Mouse (Mus musculus): Measurements from ENCODE around the gene Ndufa11. TPM values are rescaled to one million over a fixed set of nuclear protein-coding genes. Genes with fewer than 3 reads are reported as not detected.
A peak's percentile ranks its signal among the peaks of the same experiment; 100 is the strongest.

Ndufa11 gene
- polyA plus RNA-seq, 1 experiment from 2014 or later = 447 TPM

- WGBS = 85% methylated on average over 4 of the region's 4 CpGs
- Histone ChIP-seq H3K9ac (ENCODE audit: low read depth, low read length) (no peak overlapping the region), H3K27me3 (ENCODE audit: control insufficient read depth, insufficient read depth, low read length) (no peaks in the 10 kb centered on the region), H3K4me1 (ENCODE audit: control insufficient read depth, insufficient read depth, low read length) (no peaks in the 10 kb centered on the region), H3K9me3 (ENCODE audit: control insufficient read depth, low read length) (no peaks in the 10 kb centered on the region), H3K36me3 (ENCODE audit: control insufficient read depth, insufficient read depth, low read length) (peaks cover 95% of the 10 kb centered on the region), H3K4me2 (replicated peaks; ENCODE audit: low read depth, low read length) (no peak overlapping the region), H3K27ac (ENCODE audit: low read depth, low read length) (no peak overlapping the region), H3K4me3 (ENCODE audit: low read length) (no peak overlapping the region)
- no peak for ATAC-seq (ENCODE audit: low FRiP score, low TSS enrichment)
These were observed 8.9 kb upstream of the Ndufa11 start for GRCm38 (mm10) chr17:56708692-56709091.

- no peak overlapping the region for H3K4me2 ChIP-seq (replicated peaks; ENCODE audit: low read depth, low read length)
- no peak overlapping the region for H3K4me3 ChIP-seq (ENCODE audit: low read length)
- H3K9ac ChIP-seq (ENCODE audit: low read depth, low read length) = no peak overlapping the region
- peaks cover 85% of the 10 kb centered on the region for H3K36me3 ChIP-seq (ENCODE audit: control insufficient read depth, insufficient read depth, low read length)
- H3K27me3 ChIP-seq (ENCODE audit: control insufficient read depth, insufficient read depth, low read length) = no peaks in the 10 kb centered on the region
- 83% methylated on average over 3 of the region's 3 CpGs for WGBS
- no peaks in the 10 kb centered on the region for H3K9me3 ChIP-seq (ENCODE audit: control insufficient read depth, low read length)
- no peak for ATAC-seq (ENCODE audit: low FRiP score, low TSS enrichment)
- no peaks in the 10 kb centered on the region for H3K4me1 ChIP-seq (ENCODE audit: control insufficient read depth, insufficient read depth, low read length)
- H3K27ac ChIP-seq (ENCODE audit: low read depth, low read length) = no peak overlapping the region
These were observed 7.9 kb upstream of the Ndufa11 start for GRCm38 (mm10) chr17:56709708-56710107.

GRCm38 (mm10) chr17:56715360-56715759, 2.2 kb upstream of the Ndufa11 start:
- peaks cover 29% of the 10 kb centered on the region for H3K36me3 ChIP-seq (ENCODE audit: control insufficient read depth, insufficient read depth, low read length)
- no peak overlapping the region for H3K9ac ChIP-seq (ENCODE audit: low read depth, low read length)
- H3K4me3 ChIP-seq (ENCODE audit: low read length) = no peak overlapping the region
- H3K4me2 ChIP-seq (replicated peaks; ENCODE audit: low read depth, low read length) = no peak overlapping the region; the same call in 1 of the 2 replicates
- no peak for ATAC-seq (ENCODE audit: low FRiP score, low TSS enrichment)
- H3K9me3 ChIP-seq (ENCODE audit: control insufficient read depth, low read length) = no peaks in the 10 kb centered on the region
- no peak overlapping the region for H3K27ac ChIP-seq (ENCODE audit: low read depth, low read length)
- peaks cover 7% of the 10 kb centered on the region for H3K4me1 ChIP-seq (ENCODE audit: control insufficient read depth, insufficient read depth, low read length)
- WGBS = 66% methylated on average over 11 of the region's 11 CpGs
- no peaks in the 10 kb centered on the region for H3K27me3 ChIP-seq (ENCODE audit: control insufficient read depth, insufficient read depth, low read length)

- ATAC-seq (ENCODE audit: low FRiP score, low TSS enrichment) = peak; percentile 1; the same call in 1 of the 2 replicates
- WGBS = 25% methylated on average over 22 of the region's 22 CpGs
These were observed 1.5 kb upstream of the Ndufa11 start for GRCm38 (mm10) chr17:56715914-56716654.

GRCm38 (mm10) chr17:56716655-56717362, 758 bp upstream of the Ndufa11 start:
- no peaks in the 10 kb centered on the region for H3K9me3 ChIP-seq (ENCODE audit: control insufficient read depth, low read length)
- H3K4me2 ChIP-seq (replicated peaks; ENCODE audit: low read depth, low read length) = peak overlapping the region; percentile 77
- H3K4me3 ChIP-seq (ENCODE audit: low read length) = peak overlapping the region; percentile 84
- WGBS = under 1% methylated on average over 51 of the region's 55 CpGs
- peak overlapping the region; percentile 63 for H3K27ac ChIP-seq (ENCODE audit: low read depth, low read length)
- peaks cover 7% of the 10 kb centered on the region for H3K4me1 ChIP-seq (ENCODE audit: control insufficient read depth, insufficient read depth, low read length)
- H3K27me3 ChIP-seq (ENCODE audit: control insufficient read depth, insufficient read depth, low read length) = no peaks in the 10 kb centered on the region
- peak; percentile 93 for ATAC-seq (ENCODE audit: low FRiP score, low TSS enrichment)
- peaks cover 24% of the 10 kb centered on the region for H3K36me3 ChIP-seq (ENCODE audit: control insufficient read depth, insufficient read depth, low read length)
- H3K9ac ChIP-seq (ENCODE audit: low read depth, low read length) = peak overlapping the region; percentile 82

More at GRCm38 (mm10) chr17:56715914-56716654, 1.5 kb upstream of the Ndufa11 start:
- Histone ChIP-seq H3K4me3 (ENCODE audit: low read length) (peak overlapping the region; percentile 84), H3K9me3 (ENCODE audit: control insufficient read depth, low read length) (no peaks in the 10 kb centered on the region), H3K4me2 (replicated peaks; ENCODE audit: low read depth, low read length) (peak overlapping the region; percentile 77), H3K27me3 (ENCODE audit: control insufficient read depth, insufficient read depth, low read length) (no peaks in the 10 kb centered on the region), H3K9ac (ENCODE audit: low read depth, low read length) (peak overlapping the region; percentile 55), H3K36me3 (ENCODE audit: control insufficient read depth, insufficient read depth, low read length) (peaks cover 24% of the 10 kb centered on the region), H3K27ac (ENCODE audit: low read depth, low read length) (0 out of 2 replicates have a peak overlapping the region, but pooled peaks have one; percentile 1), H3K4me1 (ENCODE audit: control insufficient read depth, insufficient read depth, low read length) (peaks cover 7% of the 10 kb centered on the region)

GRCm38 (mm10) chr17:56722441-56722840, 4.9 kb downstream of the Ndufa11 start:
- H3K36me3 ChIP-seq (ENCODE audit: control insufficient read depth, insufficient read depth, low read length) = peaks cover 31% of the 10 kb centered on the region
- H3K4me2 ChIP-seq (replicated peaks; ENCODE audit: low read depth, low read length) = no peak overlapping the region
- no peaks in the 10 kb centered on the region for H3K9me3 ChIP-seq (ENCODE audit: control insufficient read depth, low read length)
- H3K27ac ChIP-seq (ENCODE audit: low read depth, low read length) = peak overlapping the region; percentile 47; the same call in 1 of the 2 replicates
- 9% methylated on average over 5 of the region's 5 CpGs for WGBS
- H3K4me3 ChIP-seq (ENCODE audit: low read length) = no peak overlapping the region
- peaks cover 24% of the 10 kb centered on the region for H3K4me1 ChIP-seq (ENCODE audit: control insufficient read depth, insufficient read depth, low read length)
- no peaks in the 10 kb centered on the region for H3K27me3 ChIP-seq (ENCODE audit: control insufficient read depth, insufficient read depth, low read length)
- ATAC-seq (ENCODE audit: low FRiP score, low TSS enrichment) = peak; percentile 21; the same call in 1 of the 2 replicates
- H3K9ac ChIP-seq (ENCODE audit: low read depth, low read length) = 0 out of 2 replicates have a peak overlapping the region, but pooled peaks have one; percentile 34

- WGBS = 78% methylated on average over 11 of the region's 11 CpGs
- no peak for ATAC-seq (ENCODE audit: low FRiP score, low TSS enrichment)
- peaks cover 33% of the 10 kb centered on the region for H3K4me1 ChIP-seq (ENCODE audit: control insufficient read depth, insufficient read depth, low read length)
These were observed 6.0 kb downstream of the Ndufa11 start for GRCm38 (mm10) chr17:56723419-56724161.

GRCm38 (mm10) chr17:56727029-56727649, 9.6 kb downstream of the Ndufa11 start:
- no peak overlapping the region for H3K4me3 ChIP-seq (ENCODE audit: low read length)
- no peak overlapping the region for H3K9ac ChIP-seq (ENCODE audit: low read depth, low read length)
- peaks cover 17% of the 10 kb centered on the region; the same call in 1 of the 2 replicates for H3K36me3 ChIP-seq (ENCODE audit: control insufficient read depth, insufficient read depth, low read length)
- peak; percentile 78 for ATAC-seq (ENCODE audit: low FRiP score, low TSS enrichment)
- WGBS = 5% methylated on average over 7 of the region's 7 CpGs
- H3K27me3 ChIP-seq (ENCODE audit: control insufficient read depth, insufficient read depth, low read length) = no peaks in the 10 kb centered on the region
- no peak overlapping the region for H3K4me2 ChIP-seq (replicated peaks; ENCODE audit: low read depth, low read length)
- peaks cover 32% of the 10 kb centered on the region for H3K4me1 ChIP-seq (ENCODE audit: control insufficient read depth, insufficient read depth, low read length)
- peak overlapping the region; percentile 62; the same call in 1 of the 2 replicates for H3K27ac ChIP-seq (ENCODE audit: low read depth, low read length)
- no peaks in the 10 kb centered on the region for H3K9me3 ChIP-seq (ENCODE audit: control insufficient read depth, low read length)

More at GRCm38 (mm10) chr17:56723419-56724161, 6.0 kb downstream of the Ndufa11 start:
- H3K9me3 ChIP-seq (ENCODE audit: control insufficient read depth, low read length) = no peaks in the 10 kb centered on the region
- H3K4me2 ChIP-seq (replicated peaks; ENCODE audit: low read depth, low read length) = no peak overlapping the region
- H3K36me3 ChIP-seq (ENCODE audit: control insufficient read depth, insufficient read depth, low read length) = peaks cover 31% of the 10 kb centered on the region
- H3K27me3 ChIP-seq (ENCODE audit: control insufficient read depth, insufficient read depth, low read length) = no peaks in the 10 kb centered on the region
- no peak overlapping the region for H3K27ac ChIP-seq (ENCODE audit: low read depth, low read length)
- H3K4me3 ChIP-seq (ENCODE audit: low read length) = no peak overlapping the region
- H3K9ac ChIP-seq (ENCODE audit: low read depth, low read length) = no peak overlapping the region

All from kidney, embryonic 14.5 days (tissue).